Mouse (Mus musculus) kidney, adult 2 months (tissue): ENCODE data around the gene Ankrd11. TPM values are rescaled to one million over a fixed set of nuclear protein-coding genes. Genes with fewer than 3 reads are reported as not detected.

Experiments used
- DNase-seq: peaks from one replicate; pipeline ENCODE4 v3.0.0; 2021
- H3K27ac ChIP-seq: fragments of 200-500 bp; 2 replicates; pipeline ENCODE4 v1.5.1; 2012; ENCODE audit warnings: low read depth, low read length, control low read depth, inconsistent platforms; ENCODE audit not compliant: insufficient read depth
- H3K27me3 ChIP-seq: fragments of 200-500 bp; replicated peaks from 2 replicates; pipeline ENCODE4 v1.6.1; 2012; ENCODE audit warnings: mild to moderate bottlenecking, moderate library complexity, low read length, inconsistent platforms; ENCODE audit not compliant: control insufficient read depth, insufficient read depth
- H3K36me3 ChIP-seq: fragments of 200-500 bp; 2 replicates; pipeline ENCODE4 v1.6.1; 2012; ENCODE audit warnings: mild to moderate bottlenecking, moderate library complexity, low read length, inconsistent platforms; ENCODE audit not compliant: control insufficient read depth, insufficient read depth
- H3K4me1 ChIP-seq: fragments of 200-500 bp; 2 replicates; pipeline ENCODE4 v1.6.1; 2011; ENCODE audit warnings: low read length; ENCODE audit not compliant: control insufficient read depth, insufficient read depth
- H3K4me3 ChIP-seq: fragments of 200-500 bp; 2 replicates; pipeline ENCODE4 v1.5.1; 2011; ENCODE audit warnings: mild to moderate bottlenecking, low read depth, low read length, control low read depth; ENCODE audit not compliant: insufficient read depth
- CTCF ChIP-seq: fragments of 200-500 bp; conservative IDR thresholded peaks from 2 replicates; pipeline ENCODE4 v1.5.1; 2011; ENCODE audit warnings: low read depth, mild to moderate bottlenecking, control low read depth, low read length, moderate library complexity, mixed read lengths; ENCODE audit not compliant: insufficient read depth, insufficient read length
- POLR2A ChIP-seq: fragments of 200-500 bp; IDR thresholded peaks from one replicate; pipeline ENCODE4 v1.6.1; 2011; ENCODE audit warnings: low read depth, low read length, control low read depth
- WGBS: fragments of 180-500 bp; shearing (Covaris S2); methylation state at CpG from one replicate; pipeline ENCODE4 v1.1.7; 2018; 5-methylcytosine and 5-hydroxymethylcytosine counted together
- polyA plus RNA-seq: library from polyadenylated mRNA; depleted of rRNA; stranded (reverse); fragments of >200 nt; gene quantifications from 2 replicates; pipeline ENCODE4 v1.2.3, GENCODE M21; 2012

Ankrd11 gene
- polyA plus RNA-seq, 1 experiment, result 32.7 TPM

DNA sequence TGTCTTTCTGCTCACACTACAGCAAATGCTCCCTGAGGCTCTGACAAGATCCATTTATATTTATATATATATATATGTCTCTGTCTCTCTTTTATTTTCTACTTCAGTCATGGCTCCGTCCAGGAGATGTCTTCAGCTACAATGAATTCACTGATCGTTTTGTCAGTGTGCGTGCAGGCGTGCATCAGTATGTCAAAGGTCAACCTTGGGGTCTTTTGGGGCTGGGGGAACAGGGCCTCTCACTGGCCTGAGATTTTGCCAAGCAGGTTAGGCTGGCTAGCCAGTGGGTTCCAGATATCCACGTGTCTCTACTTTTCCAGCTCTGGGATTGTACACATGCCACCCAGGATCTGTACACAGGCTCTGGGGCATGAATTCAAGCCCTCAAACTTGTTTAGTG, 139.1 kb downstream of the Ankrd11 start:
- Histone ChIP-seq H3K4me1 (peaks cover 8% of the 10 kb centered on the region), H3K27ac (no peak overlapping the region), H3K4me3 (no peak overlapping the region), H3K27me3 (no peaks in the 10 kb centered on the region), H3K36me3 (no peaks in the 10 kb centered on the region; the same call in none of the 2 replicates)
- TF ChIP-seq CTCF (no peak), POLR2A (no peak)
- DNase-seq, result no peak
- 81% methylated on average over 5 of the region's 5 CpGs for WGBS

DNA sequence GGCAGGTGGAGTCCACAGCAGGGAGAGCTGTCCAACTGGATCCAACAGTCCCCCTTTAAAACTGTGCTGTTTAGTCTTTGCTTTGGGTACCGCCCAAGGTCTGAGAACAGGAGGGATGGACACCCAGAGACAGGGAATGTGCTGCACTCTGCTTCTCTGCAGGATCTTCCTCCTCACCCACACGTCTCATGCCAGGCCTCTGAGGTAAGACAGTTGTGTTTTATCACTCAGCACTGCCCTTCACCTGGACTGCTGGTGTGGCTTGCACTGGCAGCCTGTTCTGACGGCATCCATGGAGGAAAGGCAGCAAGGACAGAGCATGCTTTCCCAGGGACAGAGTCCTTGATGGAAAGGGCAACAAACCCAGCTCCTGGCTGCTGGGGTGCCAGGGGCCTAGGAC, 139.5 kb downstream of the Ankrd11 start:
- no peak for DNase-seq
- H3K36me3 ChIP-seq, result no peaks in the 10 kb centered on the region; the same call in none of the 2 replicates
- WGBS, result 72% methylated on average over 3 of the region's 3 CpGs
- no peak overlapping the region for H3K4me3 ChIP-seq
- peaks cover 8% of the 10 kb centered on the region for H3K4me1 ChIP-seq
- H3K27me3 ChIP-seq, result no peaks in the 10 kb centered on the region
- H3K27ac ChIP-seq, result peak overlapping the region; percentile 36; the same call in 1 of the 2 replicates
- no peak for TF ChIP-seq POLR2A
- TF ChIP-seq CTCF, result no peak

GRCm38 (mm10) chr8:122901892-122902515, 140.1 kb downstream of the Ankrd11 start:
- Histone ChIP-seq H3K27me3 (no peaks in the 10 kb centered on the region), H3K36me3 (no peaks in the 10 kb centered on the region; the same call in none of the 2 replicates), H3K27ac (peak overlapping the region; percentile 36; the same call in 1 of the 2 replicates), H3K4me3 (no peak overlapping the region), H3K4me1 (peaks cover 8% of the 10 kb centered on the region)
- TF ChIP-seq POLR2A (no peak), CTCF (no peak)
- 63% methylated on average over 8 of the region's 8 CpGs for WGBS
- peak; percentile 67 for DNase-seq

GRCm38 (mm10) chr8:122901476-122901875, 140.6 kb downstream of the Ankrd11 start:
- Histone ChIP-seq H3K4me1 (peaks cover 8% of the 10 kb centered on the region), H3K27me3 (no peaks in the 10 kb centered on the region), H3K36me3 (peaks cover 2% of the 10 kb centered on the region), H3K27ac (no peak overlapping the region), H3K4me3 (no peak overlapping the region)
- TF ChIP-seq CTCF (no peak), POLR2A (no peak)
- 78% methylated on average over 7 of the region's 7 CpGs for WGBS
- DNase-seq, result peak; percentile 37

DNA sequence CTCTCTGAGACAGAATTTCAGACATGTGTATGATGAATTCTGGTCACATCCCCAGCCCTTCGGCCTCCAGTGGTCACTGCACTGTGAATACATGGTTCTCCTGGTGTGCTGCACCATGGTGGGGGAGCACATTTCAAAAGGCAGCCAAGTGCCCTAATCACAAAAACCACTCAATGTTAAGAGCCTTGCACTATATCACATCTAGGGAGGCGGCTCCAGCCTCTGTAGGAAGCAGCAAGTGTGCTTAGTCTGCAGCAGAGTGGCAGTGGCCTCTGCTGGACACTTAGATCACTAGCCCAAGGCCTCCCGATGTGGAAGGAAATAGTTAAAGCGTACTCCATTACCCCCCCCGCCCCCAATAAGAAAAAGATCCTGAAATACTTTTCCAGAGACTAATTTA, 143.0 kb downstream of the Ankrd11 start:
- Histone ChIP-seq H3K4me3 (no peak overlapping the region), H3K27me3 (no peaks in the 10 kb centered on the region), H3K36me3 (peaks cover 16% of the 10 kb centered on the region), H3K4me1 (peaks cover 3% of the 10 kb centered on the region; the same call in 1 of the 2 replicates), H3K27ac (no peak overlapping the region)
- no peak for DNase-seq
- 80% methylated on average over 5 of the region's 5 CpGs for WGBS
- TF ChIP-seq POLR2A (no peak), CTCF (no peak)

- Histone ChIP-seq H3K27me3 (no peaks in the 10 kb centered on the region), H3K27ac (no peak overlapping the region), H3K4me1 (peaks cover 3% of the 10 kb centered on the region; the same call in 1 of the 2 replicates), H3K4me3 (no peak overlapping the region), H3K36me3 (peaks cover 16% of the 10 kb centered on the region)
- TF ChIP-seq CTCF (no peak; the same call in 1 of the 2 replicates), POLR2A (no peak)
- no peak for DNase-seq
- WGBS, result 87% methylated on average over 12 of the region's 12 CpGs
Observed at GRCm38 (mm10) chr8:122898473-122898872, 143.6 kb downstream of the Ankrd11 start.

DNA sequence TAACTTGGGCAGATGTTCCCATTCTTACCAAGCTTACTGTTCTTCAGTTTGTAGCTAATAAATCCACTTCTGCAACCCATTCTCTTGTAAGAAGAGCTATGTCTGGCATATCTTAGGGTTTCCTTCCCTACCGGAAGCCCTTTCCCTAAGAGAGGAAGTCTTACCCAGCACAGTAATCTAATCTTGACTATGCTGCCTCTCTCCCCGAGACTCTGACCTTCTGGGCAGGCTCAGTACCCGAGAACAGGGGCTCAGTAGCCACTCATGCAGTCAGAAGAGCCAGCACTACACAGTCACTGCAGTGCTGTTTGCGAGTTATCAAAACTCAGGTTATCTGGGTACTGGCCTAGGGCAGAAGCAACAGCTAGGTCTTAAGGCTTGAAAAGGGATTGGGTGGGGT, 144.1 kb downstream of the Ankrd11 start:
- Histone ChIP-seq H3K27ac (no peak overlapping the region), H3K36me3 (peaks cover 17% of the 10 kb centered on the region)
- 62% methylated on average over 4 of the region's 4 CpGs for WGBS

More for the DNA sequence above, 144.1 kb downstream of the Ankrd11 start:
- no peak for TF ChIP-seq POLR2A
- TF ChIP-seq CTCF, result no peak
- Histone ChIP-seq H3K4me3 (no peak overlapping the region), H3K4me1 (peaks cover 3% of the 10 kb centered on the region; the same call in 1 of the 2 replicates), H3K27me3 (no peaks in the 10 kb centered on the region)
- DNase-seq, result peak; percentile 25
